Mouse (Mus musculus) brown adipose tissue, adult 24 weeks (tissue): ENCODE data around the gene Gm7903. TPM values are rescaled to one million over a fixed set of nuclear protein-coding genes. Genes with fewer than 3 reads are reported as not detected.
"Not testable (repeated sequence)": the region's sequence is repeated elsewhere in the genome, so short reads cannot be mapped to it uniquely, and the experiment has no call there.

Source experiments
- H3K27ac ChIP-seq: fragments of 200-500 bp; replicated peaks from 2 replicates; pipeline ENCODE4 v1.5.1; 2012; ENCODE audit warnings: low read depth, mild to moderate bottlenecking, low read length
- H3K4me1 ChIP-seq: fragments of 200-500 bp; 2 replicates; pipeline ENCODE4 v1.6.1; 2012; ENCODE audit warnings: low read length, mixed read lengths; ENCODE audit not compliant: control insufficient read depth, insufficient read depth, insufficient read length
- H3K4me3 ChIP-seq: fragments of 200-500 bp; 2 replicates; pipeline ENCODE4 v1.5.1; 2012; ENCODE audit warnings: low read depth, mild to moderate bottlenecking, low read length, moderate library complexity; ENCODE audit not compliant: insufficient read depth
- polyA plus RNA-seq: library from polyadenylated mRNA; stranded (reverse); fragments of >200 nt; gene quantifications from 2 replicates; pipeline ENCODE4 v1.2.4, GENCODE M21; 2012; ENCODE audit not compliant: missing spikeins, insufficient read depth, insufficient read length

Gm7903 gene
- polyA plus RNA-seq: not detected in 2 replicates

DNA sequence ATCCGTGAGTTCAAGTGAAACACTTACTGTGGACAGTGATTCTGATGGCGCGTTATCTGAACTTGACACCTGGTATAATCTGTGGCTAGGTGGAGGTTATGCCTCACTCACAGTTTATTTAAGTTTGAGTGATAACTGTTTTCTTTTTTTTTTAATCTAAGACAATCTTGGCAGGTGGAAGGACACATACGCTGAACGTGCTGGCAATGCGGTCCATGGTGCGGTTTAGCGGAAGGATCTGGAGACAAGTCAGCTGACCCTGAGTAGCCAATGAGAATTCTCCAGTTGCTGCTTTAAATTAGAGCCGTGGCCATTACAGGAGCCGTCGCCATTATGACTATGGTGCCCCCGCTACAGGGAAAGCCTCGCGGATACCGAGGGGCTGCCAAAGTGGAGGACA lies at the start of gene Gm7903:
TSS of gene Gm7903 (plus strand) at position 301 of the 400 bp plus-strand sequence.
- not testable (repeated sequence) for H3K27ac ChIP-seq, H3K4me1 ChIP-seq, H3K4me3 ChIP-seq

DNA sequence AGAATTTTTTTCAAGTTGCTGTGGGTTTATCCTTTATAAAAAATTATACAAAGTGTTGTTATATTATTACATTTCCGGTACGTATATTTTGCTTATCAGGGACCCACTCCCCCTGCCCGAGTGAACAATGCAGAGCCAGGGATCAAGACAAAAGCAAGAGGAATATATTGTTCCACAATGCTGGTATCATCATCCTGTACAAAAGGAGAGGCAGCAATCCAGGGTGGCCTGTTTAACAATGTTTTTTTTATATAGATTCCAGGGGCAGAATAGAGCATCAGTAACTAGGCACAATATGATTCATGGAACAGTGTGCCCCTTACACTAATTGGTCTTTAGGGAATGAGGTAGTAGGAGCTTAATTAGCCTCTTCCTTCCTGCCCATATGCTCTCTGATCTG lies 30.1 kb upstream of the Gm7903 start:
- not testable (repeated sequence) for H3K4me3 ChIP-seq, H3K4me1 ChIP-seq, H3K27ac ChIP-seq

DNA sequence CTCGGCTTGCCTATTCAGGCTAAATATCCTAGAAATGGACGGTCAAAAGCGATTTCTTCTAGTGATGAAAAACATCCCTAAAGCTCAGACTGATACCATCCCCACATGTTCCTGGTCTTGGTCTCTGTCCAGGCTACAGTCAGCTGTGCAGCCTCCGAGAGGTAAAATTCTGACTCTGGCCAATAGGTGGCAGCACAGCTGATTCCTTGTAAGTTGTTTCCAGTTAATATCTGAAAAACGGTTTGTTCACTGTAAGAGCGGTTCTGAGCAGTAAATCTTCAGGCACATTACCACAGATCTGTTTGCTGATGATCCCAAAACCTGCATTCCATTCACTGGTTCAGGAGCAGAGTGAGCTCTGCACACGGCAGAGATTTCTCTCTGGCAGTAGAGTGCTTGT lies 12.4 kb upstream of the Gm7903 start:
- not testable (repeated sequence) for H3K4me3 ChIP-seq, H3K27ac ChIP-seq, H3K4me1 ChIP-seq

DNA sequence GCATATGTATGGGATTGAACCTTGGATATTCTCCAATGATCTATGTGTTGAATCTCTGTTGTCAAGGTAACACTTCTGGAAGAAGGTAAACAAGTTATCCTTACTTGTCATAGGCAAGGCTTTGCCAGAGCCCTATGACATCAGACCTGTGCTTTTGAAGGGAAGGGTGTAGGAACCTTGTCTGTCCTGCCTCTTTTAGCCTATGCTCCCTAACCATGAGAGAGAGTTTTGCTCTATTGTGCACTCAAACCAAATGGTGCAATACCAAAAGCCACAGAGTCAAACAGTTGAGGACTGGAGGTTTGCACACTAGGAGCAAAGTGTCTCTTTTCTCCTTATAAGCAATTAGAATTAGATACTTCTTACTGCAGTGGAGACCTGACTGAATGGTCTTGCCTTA lies 11.8 kb upstream of the Gm7903 start:
- H3K4me3 ChIP-seq, H3K4me1 ChIP-seq, H3K27ac ChIP-seq: not testable (repeated sequence)

DNA sequence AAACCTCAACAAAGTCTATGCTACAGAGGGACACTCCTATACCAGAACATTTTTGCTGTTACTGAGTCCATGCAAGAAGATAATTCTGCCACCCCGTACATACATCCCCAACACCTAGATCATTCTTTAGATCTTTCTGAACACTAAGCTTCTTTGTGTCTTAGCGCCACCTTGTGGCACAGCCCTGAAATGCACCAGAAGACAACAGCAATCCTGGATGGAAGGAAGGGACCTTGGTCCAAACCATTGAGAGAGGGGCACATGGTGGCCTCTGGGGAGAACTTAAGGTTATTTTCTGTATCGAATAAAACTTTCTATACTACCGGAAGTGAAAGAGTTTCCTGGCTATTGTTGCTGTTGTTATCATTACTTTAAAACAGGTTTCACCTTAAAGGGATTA lies 11.2 kb upstream of the Gm7903 start:
- not testable (repeated sequence) for H3K4me1 ChIP-seq, H3K27ac ChIP-seq, H3K4me3 ChIP-seq

DNA sequence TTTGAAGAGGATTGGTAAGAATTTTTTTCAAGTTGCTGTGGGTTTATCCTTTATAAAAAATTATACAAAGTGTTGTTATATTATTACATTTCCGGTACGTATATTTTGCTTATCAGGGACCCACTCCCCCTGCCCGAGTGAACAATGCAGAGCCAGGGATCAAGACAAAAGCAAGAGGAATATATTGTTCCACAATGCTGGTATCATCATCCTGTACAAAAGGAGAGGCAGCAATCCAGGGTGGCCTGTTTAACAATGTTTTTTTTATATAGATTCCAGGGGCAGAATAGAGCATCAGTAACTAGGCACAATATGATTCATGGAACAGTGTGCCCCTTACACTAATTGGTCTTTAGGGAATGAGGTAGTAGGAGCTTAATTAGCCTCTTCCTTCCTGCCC lies 30.5 kb downstream of the Gm7903 start:
- H3K4me3 ChIP-seq, H3K27ac ChIP-seq, H3K4me1 ChIP-seq: not testable (repeated sequence)

DNA sequence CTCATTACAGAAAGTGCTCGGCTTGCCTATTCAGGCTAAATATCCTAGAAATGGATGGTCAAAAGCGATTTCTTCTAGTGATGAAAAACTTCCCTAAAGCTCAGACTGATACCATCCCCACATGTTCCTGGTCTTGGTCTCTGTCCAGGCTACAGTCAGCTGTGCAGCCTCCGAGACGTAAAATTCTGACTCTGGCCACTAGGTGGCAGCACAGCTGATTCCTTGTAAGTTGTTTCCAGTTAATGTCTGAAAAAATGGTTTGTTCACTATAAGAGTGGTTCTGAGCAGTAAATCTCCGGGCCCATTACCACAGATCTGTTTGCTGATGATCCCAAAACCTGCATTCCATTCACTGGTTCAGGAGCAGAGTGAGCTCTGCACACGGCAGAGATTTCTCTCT lies 48.3 kb downstream of the Gm7903 start:
- H3K4me1 ChIP-seq, H3K27ac ChIP-seq, H3K4me3 ChIP-seq: not testable (repeated sequence)

DNA sequence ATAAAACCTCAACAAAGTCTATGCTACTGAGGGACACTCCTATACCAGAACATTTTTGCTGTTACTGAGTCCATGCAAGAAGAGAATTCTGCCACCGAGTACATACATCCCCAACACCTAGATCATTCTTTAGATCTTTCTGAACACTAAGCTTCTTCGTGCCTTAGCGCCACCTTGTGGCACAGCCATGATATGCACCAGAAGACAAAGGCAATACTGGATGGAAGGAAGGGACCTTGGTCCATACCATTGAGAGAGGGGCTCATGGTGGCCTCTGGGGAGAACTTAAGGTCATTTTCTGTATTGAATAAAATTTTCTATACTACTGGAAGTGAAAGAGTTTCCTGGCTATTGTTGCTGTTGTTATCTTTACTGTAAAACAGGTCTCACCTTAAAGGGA lies 49.5 kb downstream of the Gm7903 start:
- not testable (repeated sequence) for H3K4me3 ChIP-seq, H3K4me1 ChIP-seq, H3K27ac ChIP-seq

Other genes with a start within 250 kb of the Gm7903 start
- gene Tceal6, start 223.1 kb upstream of the Gm7903 start, polyA plus RNA-seq: not detected in 2 replicates
- not detected in 2 replicates for gene Pramel3, start 131.5 kb upstream of the Gm7903 start, polyA plus RNA-seq
- not detected in 2 replicates for gene Gm5128, start 60.6 kb upstream of the Gm7903 start, polyA plus RNA-seq
- not detected in 2 replicates for gene AV320801, start 60.8 kb downstream of the Gm7903 start, polyA plus RNA-seq
- gene Nxf7, start 164.9 kb downstream of the Gm7903 start, polyA plus RNA-seq: not detected in 2 replicates
- gene Prame, start 193.9 kb downstream of the Gm7903 start, polyA plus RNA-seq: not detected in 2 replicates